Mouse (Mus musculus) embryonic stem cell, embryonic (primary cell): ENCODE results near the gene S100a6.

Source experiments
- CTCF ChIA-PET, 4 experiments: fragments of 300-600 bp in 2 of 4; fragments of 350-600 bp in 2 of 4; sonication (Branson Sonifier 250); formaldehyde crosslinking; loops; one replicate each; lab custom pipeline; 2022; ENCODE audit warnings: inconsistent platforms in 2 of 4; lab: Charles Lee
- POLR2A ChIA-PET, 4 experiments: fragments of 300-600 bp in 2 of 4; fragments of 350-600 bp in 2 of 4; sonication (Branson Sonifier 250); formaldehyde crosslinking; loops; one replicate each; lab custom pipeline; 2022; ENCODE audit warnings: antibody characterized with exemption in 4 of 4, inconsistent platforms in 1 of 4; lab: Charles Lee

The S100a6 gene

GRCm38 (mm10) chr3:90612728-90613291, at the start of gene S100a6:
S100a6 (plus strand) TSS chr3:90612882.
- CTCF ChIA-PET: interaction anchor here (0.6 to 4.9 kb wide), 15 partner anchors 9 to 239 kb away, joined by 3 to 44 read pairs (median 3); partner anchors contain the start of genes S100a14 (in 2 of the 4) and Snapin (in 1 of the 4)
- POLR2A ChIA-PET: interaction anchor here in 3 of 4 experiments (0.6 to 4.0 kb wide), 12 partner anchors 9 to 163 kb away, joined by 3 to 19 read pairs (median 4); partner anchors contain the start of genes S100a4 (in 1 of the 3) and Snapin (in 1 of the 3)

- ChIA-PET CTCF (interaction anchor here in 2 of 4 experiments (0.6 to 0.8 kb wide), 2 partner anchors 8 to 438 kb away, joined by 3 read pairs; no protein-coding TSS in a partner anchor), POLR2A (interaction anchor here in 2 of 4 experiments (0.9 to 1.2 kb wide), 4 partner anchors 11 to 62 kb away, joined by 3 read pairs; partner anchors contain the start of gene S100a16 (in 2 of the 2))
Observed at GRCm38 (mm10) chr3:90574691-90575090, 38.0 kb upstream of the S100a6 start.

- CTCF ChIA-PET: no interaction called here
Observed at GRCm38 (mm10) chr3:90575320-90575719, 37.4 kb upstream of the S100a6 start.

GRCm38 (mm10) chr3:90576351-90577001, 36.2 kb upstream of the S100a6 start:
- ChIA-PET POLR2A (interaction anchor here in 1 of 4 experiments (0.6 to 1.0 kb wide), 2 partner anchors 38 to 68 kb away, joined by 3 to 4 read pairs; no protein-coding TSS in a partner anchor), CTCF (no interaction called here)

More at GRCm38 (mm10) chr3:90575320-90575719, 37.4 kb upstream of the S100a6 start:
- POLR2A ChIA-PET: interaction anchor here in 2 of 4 experiments (0.6 to 1.2 kb wide), 4 partner anchors 11 to 42 kb away, joined by 3 read pairs; partner anchors contain the start of gene S100a16 (in 2 of the 2)

- CTCF ChIA-PET: no interaction called here
- POLR2A ChIA-PET: interaction anchor here in 2 of 4 experiments (1.2 to 1.9 kb wide), 2 partner anchors 35 to 66 kb away, joined by 3 to 4 read pairs; partner anchors contain the start of genes S100a1 (in 1 of the 2) and S100a13 (in 1 of the 2)
Observed at GRCm38 (mm10) chr3:90579433-90579832, 33.2 kb upstream of the S100a6 start.

GRCm38 (mm10) chr3:90581141-90581540, 31.5 kb upstream of the S100a6 start:
- POLR2A ChIA-PET: interaction anchor here in 2 of 4 experiments (0.8 to 1.9 kb wide), 2 partner anchors 68 to 79 kb away, joined by 3 to 4 read pairs; partner anchors contain the start of genes S100a1 (in 1 of the 2) and S100a13 (in 1 of the 2)
- CTCF ChIA-PET: interaction anchor here in 3 of 4 experiments (0.7 to 1.1 kb wide), 4 partner anchors 9 to 129 kb away, joined by 3 to 5 read pairs (median 3); no protein-coding TSS in a partner anchor

GRCm38 (mm10) chr3:90582156-90582555, 30.5 kb upstream of the S100a6 start:
- CTCF ChIA-PET: interaction anchor here in 1 of 4 experiments (1.1 to 6.5 kb wide), 4 partner anchors 22 to 127 kb away, joined by 3 to 52 read pairs (median 5); partner anchors contain the start of gene S100a3
- POLR2A ChIA-PET: no interaction called here

- POLR2A ChIA-PET: interaction anchor here in 1 of 4 experiments (1.0 kb wide), 1 partner anchor 92 kb away, joined by 3 read pairs; the partner anchor contains the start of gene Snapin
- CTCF ChIA-PET: interaction anchor here in 1 of 4 experiments (1.1 to 6.5 kb wide), 5 partner anchors 23 to 127 kb away, joined by 3 to 52 read pairs (median 4); partner anchors contain the start of gene S100a3
Observed at GRCm38 (mm10) chr3:90582556-90582955, 30.1 kb upstream of the S100a6 start.

- ChIA-PET POLR2A (interaction anchor here in 1 of 4 experiments (0.6 kb wide), 1 partner anchor 319 kb away, joined by 3 read pairs; the partner anchor contains the start of gene Dennd4b), CTCF (interaction anchor here in 2 of 4 experiments (0.7 to 6.5 kb wide), 2 partner anchors 126 kb away, joined by 3 to 52 read pairs; no protein-coding TSS in a partner anchor)
Observed at GRCm38 (mm10) chr3:90583893-90584292, 28.8 kb upstream of the S100a6 start.

GRCm38 (mm10) chr3:90585595-90585994, 27.1 kb upstream of the S100a6 start:
- CTCF ChIA-PET: interaction anchor here (0.6 to 6.5 kb wide), 17 partner anchors 11 to 124 kb away, joined by 3 to 52 read pairs (median 6); partner anchors contain the start of genes S100a14 (in 1 of the 4) and S100a6 (in 1 of the 4)
- POLR2A ChIA-PET: interaction anchor here in 3 of 4 experiments (0.7 to 3.5 kb wide), 12 partner anchors 9 to 353 kb away, joined by 3 to 33 read pairs (median 4); partner anchors contain the start of genes S100a1 (in 2 of the 3), S100a13 (in 2 of the 3), S100a6 (in 2 of the 3) and Chtop (in 1 of the 3)

GRCm38 (mm10) chr3:90586016-90586643, 26.6 kb upstream of the S100a6 start:
- ChIA-PET CTCF (interaction anchor here (0.5 to 6.5 kb wide), 33 partner anchors 10 to 472 kb away, joined by 3 to 52 read pairs (median 6); partner anchors contain the start of genes S100a7a (in 2 of the 4), S100a14 (in 1 of the 4), S100a6 (in 1 of the 4) and Snapin (in 1 of the 4)), POLR2A (interaction anchor here in 3 of 4 experiments (0.7 to 3.5 kb wide), 24 partner anchors 9 to 354 kb away, joined by 3 to 33 read pairs (median 4); partner anchors contain the start of genes S100a1 (in 2 of the 3), S100a13 (in 2 of the 3), S100a6 (in 2 of the 3) and Chtop (in 1 of the 3))

GRCm38 (mm10) chr3:90586906-90587305, 25.8 kb upstream of the S100a6 start:
- ChIA-PET CTCF (interaction anchor here (0.7 to 6.5 kb wide), 36 partner anchors 9 to 123 kb away, joined by 3 to 52 read pairs (median 6); partner anchors contain the start of genes S100a7a (in 2 of the 4), S100a14 (in 1 of the 4), S100a16 (in 1 of the 4) and S100a3 (in 1 of the 4)), POLR2A (interaction anchor here in 3 of 4 experiments (0.6 to 3.5 kb wide), 31 partner anchors 9 to 153 kb away, joined by 3 to 33 read pairs (median 4); partner anchors contain the start of genes S100a1 (in 2 of the 3), S100a13 (in 2 of the 3), S100a6 (in 2 of the 3) and Chtop (in 1 of the 3))

- POLR2A ChIA-PET: interaction anchor here in 3 of 4 experiments (0.6 to 3.5 kb wide), 33 partner anchors 9 to 154 kb away, joined by 3 to 33 read pairs (median 4); partner anchors contain the start of genes S100a1 (in 2 of the 3), S100a13 (in 2 of the 3), S100a6 (in 2 of the 3) and Chtop (in 1 of the 3)
- CTCF ChIA-PET: interaction anchor here (0.6 to 6.5 kb wide), 34 partner anchors 9 to 200 kb away, joined by 3 to 52 read pairs (median 6); partner anchors contain the start of genes S100a14 (in 1 of the 4), S100a16 (in 1 of the 4), S100a3 (in 1 of the 4) and S100a6 (in 1 of the 4)
Observed at GRCm38 (mm10) chr3:90587361-90588101, 25.2 kb upstream of the S100a6 start.

GRCm38 (mm10) chr3:90589390-90589789, 23.3 kb upstream of the S100a6 start:
- ChIA-PET POLR2A (no interaction called here), CTCF (no interaction called here)

- CTCF ChIA-PET: interaction anchor here in 1 of 4 experiments (0.5 kb wide), 1 partner anchor 9 kb away, joined by 3 read pairs; no protein-coding TSS in a partner anchor
- POLR2A ChIA-PET: interaction anchor here in 1 of 4 experiments (1.2 kb wide), 1 partner anchor 9 kb away, joined by 3 read pairs; no protein-coding TSS in a partner anchor
Observed at GRCm38 (mm10) chr3:90589947-90590346, 22.7 kb upstream of the S100a6 start, which contains the start of gene S100a2. S100a2 (plus strand) TSS chr3:90590247.
